Mouse (Mus musculus): ENCODE data around the gene Il6st.

The Il6st gene

DNA sequence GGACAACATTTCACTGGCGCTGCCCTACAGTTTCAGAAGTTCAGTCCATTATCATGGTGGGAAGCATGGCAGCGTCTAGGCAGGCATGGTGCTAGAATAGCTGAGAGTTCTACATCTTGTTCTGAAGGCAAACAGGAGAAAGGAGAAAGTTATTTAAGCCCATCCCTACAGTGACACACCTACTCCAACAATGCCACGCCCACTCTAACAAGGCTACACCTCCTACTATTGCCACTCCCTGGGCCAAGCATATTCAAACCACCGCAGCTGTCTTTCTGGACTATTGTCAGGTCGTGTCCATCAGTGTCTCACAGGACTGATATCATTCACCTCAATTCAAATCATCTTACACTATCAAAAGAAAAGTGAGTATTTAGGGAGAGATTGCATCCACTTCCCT lies 22.8 kb downstream of the Il6st start:
- DNase-seq, result no peak

DNA sequence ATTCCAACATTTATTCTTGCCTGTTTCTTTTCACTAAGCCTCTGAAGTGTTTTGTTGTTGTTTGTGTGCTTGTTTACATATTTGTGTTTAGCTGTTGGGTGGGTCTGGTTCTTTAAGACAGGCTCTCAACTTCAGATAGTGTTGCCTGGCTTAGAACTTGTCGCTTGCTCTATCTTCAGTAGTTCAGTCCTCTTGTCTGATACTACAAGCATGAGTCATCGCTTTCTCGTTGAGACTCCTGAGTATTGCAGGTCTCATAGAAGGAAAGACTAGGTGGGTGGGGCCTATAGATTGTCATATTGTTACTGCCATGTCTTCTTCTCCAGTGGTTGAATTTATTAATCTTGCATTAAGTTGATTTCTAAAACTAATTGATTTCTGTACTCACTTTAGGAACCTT lies 26.2 kb downstream of the Il6st start:
- no peak for DNase-seq

DNA sequence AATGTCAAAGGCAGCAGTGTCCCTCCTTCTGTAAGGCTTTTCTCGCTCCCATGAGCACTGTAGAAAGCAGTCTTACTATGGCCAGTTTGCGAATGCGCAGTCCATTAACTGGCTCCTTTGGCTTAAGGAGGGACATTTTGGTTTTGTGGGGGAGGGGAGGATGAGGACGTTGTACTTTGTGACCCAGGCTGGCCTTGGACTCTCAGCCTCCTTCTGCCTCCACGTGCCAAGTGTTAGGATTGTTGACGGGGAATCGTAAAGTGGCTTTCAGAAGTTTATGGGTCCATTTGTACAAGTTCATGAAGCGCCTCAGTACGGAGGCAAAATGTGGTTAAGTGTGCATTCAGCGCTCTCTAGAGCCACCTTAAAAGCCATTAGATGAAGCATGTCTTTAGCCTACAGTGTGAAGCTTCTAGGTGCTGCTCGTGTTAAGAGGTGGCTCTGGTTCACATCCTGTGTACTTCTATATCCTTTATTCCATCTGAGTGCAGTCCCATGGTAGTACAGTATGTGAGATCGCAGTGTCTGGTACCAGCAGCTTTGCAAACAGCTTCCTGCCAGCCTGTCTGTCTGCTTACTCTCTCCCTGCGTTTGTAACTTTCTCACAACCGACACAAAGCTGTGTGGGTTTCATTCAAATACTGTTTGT lies 27.9 kb downstream of the Il6st start:
- DNase-seq, result no peak

DNA sequence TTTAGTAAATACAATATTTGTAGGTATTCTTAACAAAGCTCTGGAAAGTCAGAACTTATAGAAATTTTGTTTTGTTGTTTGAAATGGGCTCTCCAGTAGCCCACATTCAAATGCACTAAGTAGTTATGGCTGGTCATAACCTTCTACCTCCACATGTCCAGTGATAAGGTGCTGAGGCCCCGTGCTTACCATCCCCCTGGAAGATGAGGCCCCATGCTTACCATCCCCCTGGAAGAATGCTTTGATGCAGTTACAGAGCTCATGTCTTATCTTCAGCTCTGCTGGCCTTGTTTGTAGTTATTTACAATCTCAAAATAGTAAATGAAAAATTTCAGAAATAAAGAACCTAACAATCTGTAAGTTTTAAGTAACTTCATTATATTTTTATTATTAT lies 28.4 kb downstream of the Il6st start:
- DNase-seq, result no peak

DNA sequence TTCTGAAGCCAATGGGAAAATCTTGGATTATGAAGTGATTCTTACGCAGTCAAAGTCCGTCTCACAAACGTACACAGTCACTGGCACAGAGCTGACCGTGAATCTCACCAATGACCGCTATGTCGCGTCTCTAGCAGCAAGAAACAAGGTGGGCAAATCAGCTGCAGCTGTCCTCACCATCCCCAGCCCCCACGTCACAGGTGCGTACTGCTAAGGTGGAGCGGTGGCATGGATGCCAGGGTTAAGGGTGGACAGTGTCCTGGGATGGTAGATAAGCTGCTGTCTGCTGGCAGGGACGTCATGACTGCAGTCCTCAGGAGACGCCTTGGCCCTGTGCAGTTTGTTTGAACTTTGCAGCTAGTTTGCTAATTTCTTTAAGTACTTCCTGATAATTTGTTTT lies 30.7 kb downstream of the Il6st start:
- DNase-seq, result no peak

DNA sequence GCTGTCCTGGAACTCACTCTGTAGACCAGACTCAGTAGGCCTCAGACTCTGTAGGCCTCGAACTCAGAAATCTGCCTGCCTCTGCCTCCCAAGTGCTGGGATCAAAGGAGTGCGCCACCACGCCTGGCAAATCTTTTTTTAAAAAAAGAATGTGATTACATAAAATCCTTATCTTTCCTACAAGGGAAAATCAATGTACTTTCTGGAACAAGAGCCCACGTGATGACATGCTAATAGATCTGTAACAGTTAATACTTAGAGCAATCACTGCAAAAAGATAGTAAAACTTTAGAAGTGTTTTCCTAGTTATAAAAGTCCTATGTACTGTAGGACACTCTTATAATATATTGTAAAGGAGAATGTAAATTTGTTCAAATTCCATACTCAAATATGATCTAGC lies 36.2 kb downstream of the Il6st start:
- no peak for DNase-seq

DNA sequence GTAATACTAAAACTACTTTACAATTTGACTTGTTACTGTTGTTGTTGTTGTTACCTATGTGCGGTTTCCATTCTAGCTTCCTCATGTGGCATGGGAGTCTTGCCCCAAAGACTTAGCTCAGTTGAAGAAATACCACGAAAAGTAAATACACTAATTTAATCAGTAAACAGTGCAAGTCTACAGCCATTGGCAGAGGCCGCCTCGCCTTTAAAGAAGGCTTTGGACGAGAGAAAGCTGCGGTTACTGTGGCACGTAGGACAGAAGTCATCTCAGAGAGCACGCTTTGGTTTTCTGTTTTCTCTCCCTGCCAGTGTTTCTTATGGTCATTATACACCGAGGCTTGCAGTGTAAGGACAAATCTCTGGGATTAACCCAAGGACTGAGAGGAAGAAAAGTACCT lies 36.6 kb downstream of the Il6st start:
- no peak for DNase-seq

DNA sequence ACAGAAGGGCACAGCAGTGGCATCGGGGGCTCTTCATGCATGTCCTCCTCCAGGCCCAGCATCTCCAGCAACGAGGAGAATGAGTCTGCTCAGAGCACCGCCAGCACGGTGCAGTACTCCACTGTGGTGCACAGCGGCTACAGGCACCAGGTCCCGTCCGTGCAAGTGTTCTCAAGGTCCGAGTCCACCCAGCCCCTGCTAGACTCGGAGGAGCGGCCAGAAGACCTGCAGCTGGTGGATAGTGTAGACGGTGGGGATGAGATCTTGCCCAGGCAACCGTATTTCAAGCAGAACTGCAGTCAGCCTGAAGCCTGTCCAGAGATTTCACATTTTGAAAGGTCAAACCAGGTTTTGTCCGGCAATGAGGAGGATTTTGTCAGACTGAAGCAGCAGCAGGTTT lies 40.0 kb downstream of the Il6st start:
- DNase-seq, result no peak

DNA sequence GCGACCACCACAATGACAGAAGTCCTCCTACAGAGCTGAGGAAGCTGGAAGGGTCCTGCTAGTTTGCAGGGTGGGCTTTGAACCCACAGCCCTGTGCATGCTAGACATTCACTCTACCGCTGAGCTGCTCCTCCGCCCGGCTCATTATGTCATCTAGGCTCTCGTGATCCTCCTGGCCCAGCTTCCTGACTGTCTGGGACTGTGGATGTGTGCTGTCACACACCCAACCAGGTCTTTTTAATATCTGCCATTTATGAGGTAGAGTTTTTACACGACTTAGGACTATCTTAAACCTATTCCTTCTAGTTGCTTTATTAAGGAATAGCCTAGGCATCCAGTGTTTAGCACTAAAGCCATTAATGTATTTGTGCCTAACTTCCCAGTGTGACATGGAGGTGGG lies 41.6 kb downstream of the Il6st start:
- DNase-seq, result no peak

DNA sequence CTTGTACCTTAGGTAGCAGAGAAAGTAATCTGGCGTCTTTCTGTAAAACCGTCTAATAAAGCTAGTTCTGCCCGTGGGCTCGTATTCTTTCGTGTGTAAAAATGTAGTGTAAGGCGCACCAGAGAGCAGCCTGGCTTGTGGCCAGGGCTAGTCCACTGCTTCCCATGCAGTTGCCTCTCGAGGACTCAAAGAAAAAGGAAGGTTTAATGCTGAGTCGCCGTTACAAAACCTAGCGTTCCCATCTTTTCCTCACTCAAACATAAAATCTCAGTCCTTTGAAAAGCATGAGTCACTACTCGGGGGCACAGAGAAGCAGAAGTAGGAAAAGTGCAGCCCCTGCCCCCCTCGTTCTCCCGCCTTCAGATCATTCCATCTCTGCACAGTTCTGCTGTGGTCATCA lies 42.9 kb downstream of the Il6st start:
- DNase-seq, result no peak

DNA sequence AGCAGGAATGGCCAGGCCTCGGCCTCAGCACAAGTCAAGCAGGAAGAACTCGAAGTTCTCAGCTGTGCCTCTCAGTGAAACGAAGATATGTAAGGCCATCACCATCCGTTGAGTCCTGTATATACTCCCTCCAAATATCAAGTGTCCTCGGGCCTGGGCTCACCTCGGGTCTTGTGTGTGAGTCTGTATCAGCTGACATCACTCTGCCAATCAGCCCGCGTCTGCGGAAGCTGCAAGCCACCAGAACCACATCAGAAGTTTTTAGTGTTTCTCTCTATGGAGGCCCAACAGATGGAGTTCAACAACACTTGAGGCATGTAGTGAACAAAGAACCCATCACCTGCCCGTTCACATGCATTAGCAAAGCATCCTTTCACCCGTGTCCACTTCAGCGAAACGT lies 43.8 kb downstream of the Il6st start:
- DNase-seq, result no peak

DNA sequence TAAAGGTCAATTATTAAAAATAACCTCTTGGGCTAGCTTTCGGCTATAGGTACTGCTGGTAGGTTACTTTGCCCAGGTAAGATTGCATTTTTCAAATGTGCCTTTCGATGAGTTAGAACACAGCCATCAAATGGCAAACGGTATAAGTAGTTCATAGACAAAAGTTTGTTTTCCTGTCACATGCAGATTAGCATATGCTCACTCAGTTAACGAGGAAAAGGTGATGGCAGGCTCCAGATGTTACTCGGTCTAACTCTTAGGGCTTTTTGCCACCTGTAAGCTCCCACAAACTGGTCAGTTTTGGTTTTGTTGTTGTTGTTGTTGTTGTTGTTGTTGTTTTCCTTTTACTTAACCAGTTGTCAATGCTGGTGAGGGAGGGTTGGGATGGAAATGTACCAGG lies 44.6 kb downstream of the Il6st start:
- no peak for DNase-seq

DNA sequence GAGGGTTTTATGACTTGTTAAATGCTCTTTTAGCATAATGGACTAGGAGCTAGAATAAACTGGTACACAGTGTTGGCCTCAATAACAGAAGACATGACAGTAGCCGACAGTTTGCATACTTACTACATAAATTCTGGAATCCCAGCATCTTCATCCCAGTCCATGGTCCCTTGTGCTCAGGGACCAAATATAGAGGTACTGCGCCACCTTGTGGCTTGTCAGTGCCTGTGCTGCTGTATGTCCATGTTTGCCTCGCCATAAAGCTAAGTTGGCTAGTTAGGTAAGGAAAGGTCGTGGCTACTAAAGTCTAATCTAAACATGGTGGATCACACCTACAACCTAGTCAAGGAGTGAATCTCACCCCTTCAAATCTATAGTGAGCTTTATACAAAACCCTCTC lies 45.6 kb downstream of the Il6st start:
- peak; percentile 82 for DNase-seq

DNA sequence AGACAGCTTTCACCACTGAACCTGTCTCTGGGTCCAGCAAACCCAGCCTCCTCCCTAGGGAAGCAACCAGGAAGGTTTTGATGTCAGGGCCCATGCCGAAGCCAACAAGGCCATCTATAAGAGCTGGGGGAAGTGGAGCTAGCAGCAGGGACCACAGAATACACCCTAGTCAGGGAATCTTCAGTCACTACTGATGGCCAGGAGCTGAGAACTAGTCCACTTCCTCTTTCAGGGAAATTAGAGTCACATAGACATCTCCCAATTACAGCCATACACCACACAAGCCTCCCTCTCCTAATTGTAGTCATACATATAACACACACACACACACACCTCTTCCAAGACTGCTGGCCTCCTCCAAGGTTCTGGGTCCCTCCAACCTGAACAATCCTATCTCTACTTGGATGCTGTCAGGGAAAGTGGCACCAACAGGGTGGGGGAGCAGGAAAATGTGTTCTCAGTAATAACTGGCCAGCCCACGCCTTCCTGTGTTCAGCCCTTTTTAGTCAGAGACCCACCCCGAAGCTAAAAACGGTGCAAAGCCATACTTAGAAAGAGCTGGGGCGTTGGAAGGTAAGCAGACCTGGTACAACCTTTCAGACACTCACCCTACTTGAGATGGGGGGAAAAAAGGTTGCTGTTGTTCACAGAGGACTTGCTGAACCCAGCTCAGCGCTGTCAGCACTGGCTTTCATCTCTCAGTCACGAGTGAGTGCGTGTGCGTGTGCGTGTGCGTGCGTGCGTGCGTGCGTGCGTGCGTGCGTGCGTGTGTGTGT lies 46.8 kb downstream of the Il6st start:
- DNase-seq, result no peak

DNA sequence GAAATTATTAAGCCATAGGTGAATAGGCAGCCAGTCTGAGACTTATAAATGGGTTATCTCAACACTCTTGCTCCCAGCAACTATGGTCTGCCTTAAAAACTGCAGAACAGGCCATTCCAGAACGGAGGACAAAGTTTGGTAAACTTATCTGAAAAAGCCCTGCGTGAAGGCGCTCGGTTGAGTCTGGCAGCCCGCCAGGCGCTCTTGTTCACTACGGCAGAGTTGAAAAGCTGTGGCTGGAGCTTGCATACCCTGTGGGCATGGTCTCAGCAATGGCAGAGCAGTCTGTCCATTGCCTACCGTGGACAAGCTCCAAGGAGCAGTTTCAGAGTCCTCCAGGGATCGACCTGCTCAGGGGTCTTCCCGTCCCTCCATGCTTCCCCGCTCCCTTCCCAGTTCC lies 47.4 kb downstream of the Il6st start:
- no peak for DNase-seq

DNA sequence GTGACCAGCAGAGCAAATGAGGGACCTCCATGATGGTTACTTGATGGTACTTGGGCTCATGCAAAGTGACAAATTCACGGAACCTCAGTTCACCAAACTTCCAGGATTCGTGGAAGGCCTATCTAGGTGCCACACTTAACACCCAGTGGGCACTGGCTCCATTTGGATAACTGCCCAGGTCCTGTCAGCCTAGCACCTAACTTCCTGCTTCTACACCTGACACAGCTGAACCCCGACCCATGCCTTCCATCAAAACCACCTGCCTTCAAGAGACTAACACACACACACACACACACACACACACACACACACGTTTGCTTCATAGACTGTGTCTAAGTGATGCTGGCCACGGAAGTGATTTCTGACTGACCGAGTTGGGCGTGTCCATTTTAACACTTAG lies 47.9 kb downstream of the Il6st start:
- DNase-seq, result no peak

DNA sequence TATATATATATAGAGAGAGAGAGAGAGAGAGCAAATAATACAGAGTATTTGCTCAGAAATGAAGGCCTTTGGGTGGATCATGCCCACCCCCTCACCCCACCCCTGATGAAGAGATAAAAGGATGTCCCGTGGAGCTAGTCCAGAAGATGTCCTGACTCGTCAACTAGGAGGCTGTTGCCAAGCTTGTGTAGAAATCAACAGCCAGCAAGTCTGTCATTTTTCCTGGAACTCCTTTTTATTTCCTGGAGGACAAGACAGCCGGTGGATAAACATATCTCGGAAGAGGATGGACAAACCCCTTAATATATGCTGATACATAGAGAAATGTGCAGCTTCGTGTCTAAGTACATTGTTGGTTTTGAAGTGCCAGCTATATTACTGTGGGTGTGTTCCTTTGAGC lies 49.0 kb downstream of the Il6st start:
- DNase-seq, result no peak

DNA sequence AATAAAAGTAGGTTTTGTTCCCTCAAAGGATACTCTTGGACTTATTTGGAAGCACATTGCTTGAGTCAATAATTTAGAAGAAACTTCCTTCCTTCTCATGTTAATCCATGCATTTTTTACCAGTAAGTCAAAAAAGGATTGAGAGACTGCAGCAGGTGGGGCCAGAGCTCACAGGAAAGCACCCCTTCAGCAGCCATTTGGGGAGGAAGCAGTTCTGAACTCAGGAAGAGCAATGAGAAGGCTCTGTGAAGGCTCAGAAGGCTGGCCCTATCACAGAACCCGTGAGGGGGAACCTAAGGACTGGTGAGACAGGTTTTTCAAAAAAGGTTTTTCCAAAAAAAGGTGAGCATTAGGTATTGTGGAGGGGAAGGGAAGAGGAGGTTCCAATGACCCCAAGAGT lies 50.7 kb downstream of the Il6st start:
- DNase-seq, result no peak

DNA sequence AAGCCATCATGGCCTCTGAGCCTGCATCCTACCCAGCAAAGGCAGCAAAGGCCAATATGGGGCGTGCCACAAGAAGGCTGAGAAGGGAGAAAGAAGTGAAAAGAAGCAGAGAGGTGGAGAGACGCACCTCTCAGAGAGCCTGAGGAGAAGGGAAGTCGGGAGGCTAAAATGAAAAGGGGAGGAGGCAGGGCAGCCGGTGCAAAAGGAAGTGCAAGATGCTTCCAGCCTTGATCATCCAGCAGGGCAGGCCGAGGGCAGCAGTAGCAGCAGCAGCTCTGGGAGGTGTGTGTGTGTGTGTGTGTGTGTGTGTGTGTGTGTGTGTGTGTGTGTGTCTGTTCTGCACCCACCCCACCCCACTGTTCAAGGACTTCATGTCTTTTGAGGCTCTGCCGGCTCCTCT lies 58.4 kb downstream of the Il6st start:
- DNase-seq, result no peak

DNA sequence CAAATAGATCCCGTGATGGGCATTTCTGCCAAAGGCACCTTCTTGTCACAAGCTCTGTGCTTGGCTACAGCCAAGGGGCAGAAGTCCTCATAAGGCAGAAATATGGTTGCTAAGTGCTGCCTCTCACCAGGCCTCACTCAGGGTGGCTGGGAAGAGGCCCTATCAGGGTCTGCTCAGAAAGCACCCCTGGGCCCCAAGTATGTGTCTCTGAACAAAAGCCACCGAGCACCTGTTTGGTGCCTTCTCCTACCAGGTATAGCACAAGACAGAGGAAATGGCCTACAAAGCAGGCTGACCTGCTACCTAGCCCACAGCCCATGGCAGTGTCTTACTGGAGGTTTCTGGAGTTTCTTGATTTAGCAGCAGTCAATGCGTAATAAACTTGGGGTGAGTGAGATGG lies 59.0 kb downstream of the Il6st start:
- DNase-seq, result no peak

DNA sequence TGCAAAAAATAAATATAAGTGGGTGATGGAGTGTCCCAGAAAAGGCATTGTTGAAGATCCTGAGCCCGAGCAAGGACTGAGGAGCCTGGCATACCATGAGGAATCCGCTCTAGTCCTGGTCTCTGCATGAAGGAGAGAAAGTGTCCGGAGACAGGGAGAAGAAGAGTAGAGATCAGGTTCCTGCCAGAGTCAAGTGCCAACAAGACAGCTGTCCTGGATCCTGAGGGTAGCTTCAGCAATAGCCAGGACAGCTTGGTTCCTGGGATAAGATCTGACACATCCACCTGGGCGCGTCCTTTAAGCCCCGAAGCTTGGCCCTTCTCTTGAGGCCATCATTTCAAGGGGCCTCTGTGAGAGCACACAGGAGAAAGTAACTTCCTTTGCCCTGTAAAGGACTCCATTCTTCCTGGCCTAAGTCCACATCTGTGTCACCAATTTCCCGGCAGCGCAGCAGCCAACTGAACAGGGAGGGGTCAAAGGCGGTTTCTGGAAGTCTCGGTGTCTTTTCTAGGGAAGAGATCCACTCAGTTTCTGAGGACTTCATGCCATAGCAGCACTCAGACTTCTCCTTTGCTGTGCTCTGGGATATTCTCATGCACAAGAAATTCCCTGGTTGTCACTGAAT lies 59.6 kb downstream of the Il6st start:
- no peak for DNase-seq

DNA sequence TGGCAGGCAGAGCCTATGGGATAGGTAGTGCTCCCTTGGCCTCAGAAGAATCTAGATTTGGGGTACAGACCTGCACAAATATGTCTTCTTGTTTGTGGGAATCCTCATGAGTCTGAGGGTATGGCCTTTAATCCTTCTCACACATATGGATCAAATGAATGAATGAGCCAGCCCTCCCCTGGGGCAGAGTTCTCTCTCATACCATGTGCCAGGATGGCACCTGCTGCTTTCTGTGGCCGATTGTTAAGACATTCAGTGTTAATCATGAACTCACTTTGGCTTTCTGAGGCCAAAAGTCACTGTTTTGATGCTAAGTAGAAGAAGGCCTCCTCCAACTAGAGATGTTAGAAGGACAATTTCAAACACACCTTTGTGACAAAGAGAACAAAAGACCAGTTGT lies 63.3 kb downstream of the Il6st start:
- DNase-seq, result no peak

DNA sequence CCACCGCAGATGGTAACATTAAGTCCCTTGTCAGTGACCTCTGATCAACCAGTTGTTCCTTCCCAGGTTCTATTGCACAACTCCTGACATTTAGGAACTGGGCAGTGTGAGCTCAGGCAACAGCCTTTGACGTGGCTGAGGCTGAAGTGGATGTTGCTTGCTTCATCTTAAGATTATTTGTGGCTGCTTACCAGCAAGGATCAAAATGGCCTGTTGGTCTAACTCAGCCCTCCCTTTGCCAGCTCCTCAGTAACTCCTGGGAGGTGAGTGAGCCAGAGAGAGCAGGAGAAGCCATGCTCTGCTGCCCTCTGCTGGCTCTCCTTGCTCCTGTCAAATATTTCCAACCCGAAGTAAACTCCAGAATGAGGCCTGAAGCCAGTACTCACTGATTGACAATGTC lies 66.0 kb downstream of the Il6st start:
- DNase-seq, result peak; percentile 81

DNA sequence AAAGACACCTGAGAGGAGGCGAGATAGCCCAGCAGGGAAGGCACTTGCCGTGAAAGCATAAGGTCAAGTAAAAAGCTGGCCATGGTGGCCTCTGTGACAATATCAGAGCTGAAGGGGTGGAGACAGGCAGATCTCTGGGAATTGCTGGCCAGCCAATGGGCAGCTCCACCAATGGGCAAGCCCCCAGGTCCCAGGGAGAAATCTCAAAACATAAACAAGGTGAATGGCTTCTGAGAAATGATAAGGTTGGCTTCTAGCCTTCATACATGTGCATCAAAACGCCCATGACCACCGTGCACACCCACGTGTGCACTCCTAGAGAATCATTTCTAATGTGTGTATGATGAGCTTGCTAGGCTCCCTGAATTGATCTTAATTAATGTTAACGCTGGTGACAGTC lies 68.4 kb downstream of the Il6st start:
- no peak for DNase-seq

DNA sequence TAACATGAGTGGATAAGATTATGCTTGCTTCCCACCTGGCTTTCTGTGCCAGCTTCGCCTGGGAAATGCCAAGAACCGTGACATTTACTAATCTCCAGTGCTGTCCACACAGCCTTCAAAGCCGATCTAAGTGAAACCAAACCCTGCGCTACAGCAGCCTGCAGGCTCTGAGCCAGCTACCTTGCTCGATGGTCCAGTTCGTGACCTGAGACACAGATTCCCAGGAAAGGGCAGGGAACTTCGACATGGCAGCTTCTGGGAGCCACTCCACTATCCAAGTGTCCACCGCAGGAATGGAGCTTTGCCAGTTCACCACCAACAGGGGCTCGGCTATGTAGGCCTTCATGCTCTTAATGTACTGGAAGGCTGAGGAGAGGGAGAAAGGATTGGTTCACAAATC lies 69.7 kb downstream of the Il6st start:
- no peak for DNase-seq

All from embryo, embryonic 11 days (tissue).